Mouse (Mus musculus) midbrain, embryonic 12.5 days (tissue): Measurements from ENCODE around the gene Retnla. TPM values are rescaled to one million over a fixed set of nuclear protein-coding genes. Genes with fewer than 3 reads are reported as not detected.
"Not testable (repeated sequence)": the region's sequence is repeated elsewhere in the genome, so short reads cannot be mapped to it uniquely, and the experiment has no call there.

Experiments used
- ATAC-seq: fragments of 200-750 bp; cut with Nextera tagmentation; 2 replicates; pipeline ENCODE4 v1.8.0; 2017; ENCODE audit warnings: low read depth, moderate TSS enrichment, moderate library complexity; ENCODE audit not compliant: low FRiP score
- H3K27ac ChIP-seq: fragments of 300-500 bp; sonication (generic); replicated peaks from 2 replicates; pipeline ENCODE4 v1.5.1; 2016; ENCODE audit warnings: mild to moderate bottlenecking
- H3K27me3 ChIP-seq: fragments of 300-500 bp; sonication (generic); 2 replicates; pipeline ENCODE4 v1.6.1; 2016; ENCODE audit warnings: mild to moderate bottlenecking
- H3K36me3 ChIP-seq: fragments of 300-500 bp; sonication (generic); 2 replicates; pipeline ENCODE4 v1.6.1; 2016
- H3K4me1 ChIP-seq: fragments of 300-500 bp; sonication (generic); 2 replicates; pipeline ENCODE4 v1.6.1; 2016
- H3K4me2 ChIP-seq: fragments of 300-500 bp; sonication (generic); replicated peaks from 2 replicates; pipeline ENCODE4 v1.6.1; 2016; ENCODE audit warnings: mild to moderate bottlenecking, moderate library complexity
- H3K4me3 ChIP-seq: fragments of 300-500 bp; sonication (generic); 2 replicates; pipeline ENCODE4 v1.5.1; 2016; ENCODE audit warnings: mild to moderate bottlenecking
- H3K9ac ChIP-seq: fragments of 300-500 bp; sonication (generic); replicated peaks from 2 replicates; pipeline ENCODE4 v1.6.1; 2016; ENCODE audit warnings: mild to moderate bottlenecking, moderate library complexity
- H3K9me3 ChIP-seq: fragments of 300-500 bp; sonication (generic); 2 replicates; pipeline ENCODE4 v1.6.1; 2016; ENCODE audit warnings: mild to moderate bottlenecking
- WGBS: fragments of 180-500 bp; shearing (Covaris S2); methylation state at CpG from one replicate; pipeline ENCODE4 v1.1.7; 2016; 5-methylcytosine and 5-hydroxymethylcytosine counted together
- polyA plus RNA-seq: library from polyadenylated mRNA; unstranded; fragments of >200 nt; fragmentation: Nextera tagmentation; extraction: Ambion mirVana; gene quantifications from 2 replicates; pipeline ENCODE4 v1.2.1, GENCODE M21; 2016

Retnla gene
- polyA plus RNA-seq, 1 experiment from 2014 or later = not detected

DNA sequence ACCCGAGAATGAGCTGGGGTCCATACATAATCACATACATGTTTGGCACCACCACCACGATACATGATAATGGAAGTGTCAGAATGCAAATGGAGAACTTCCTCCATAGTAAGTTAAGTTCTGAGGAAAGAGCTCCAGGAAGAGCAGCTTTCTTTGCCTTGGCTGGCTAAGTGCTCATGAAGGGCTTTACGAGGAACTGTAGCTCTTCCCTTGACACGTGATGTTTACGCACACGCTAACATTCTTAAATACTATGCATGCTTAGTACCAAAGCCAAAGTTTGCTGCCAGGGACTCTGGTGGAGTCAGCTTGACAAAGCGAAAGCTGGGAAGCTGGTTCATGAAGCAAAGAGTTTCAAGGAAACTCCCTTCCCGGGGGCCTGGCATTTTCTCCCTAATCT, 10.3 kb upstream of the Retnla start:
- no peak overlapping the region for H3K9ac ChIP-seq
- no peaks in the 10 kb centered on the region for H3K4me1 ChIP-seq
- no peak overlapping the region for H3K4me3 ChIP-seq
- H3K9me3 ChIP-seq = no peaks in the 10 kb centered on the region
- no peaks in the 10 kb centered on the region for H3K27me3 ChIP-seq
- no peak for ATAC-seq
- H3K4me2 ChIP-seq = no peak overlapping the region
- 89% methylated on average over 8 of the region's 8 CpGs for WGBS
- H3K36me3 ChIP-seq = no peaks in the 10 kb centered on the region
- no peak overlapping the region for H3K27ac ChIP-seq

DNA sequence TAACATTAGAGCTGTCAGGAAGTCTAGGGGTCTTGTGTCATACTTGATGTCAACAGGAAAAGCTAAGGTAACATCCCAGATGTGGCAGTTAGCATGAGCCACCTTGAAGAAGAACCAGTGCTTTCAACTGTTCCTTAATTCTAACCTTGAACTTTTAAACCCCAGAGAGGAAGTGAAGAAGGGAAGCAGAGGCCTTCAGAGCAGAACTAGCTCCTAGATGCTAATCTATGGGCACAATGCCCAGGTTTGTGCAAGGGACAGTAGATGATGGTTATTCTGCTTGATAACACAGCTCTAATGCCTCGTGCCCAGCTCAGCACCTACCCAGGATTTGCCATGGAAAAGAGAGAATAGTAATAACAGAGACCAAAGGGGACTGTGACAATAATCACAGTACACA, 8.7 kb upstream of the Retnla start:
- 57% methylated on average over 1 of the region's 1 CpGs for WGBS
- not testable (repeated sequence) for H3K4me1 ChIP-seq, H3K4me2 ChIP-seq, H3K9me3 ChIP-seq, ATAC-seq, H3K4me3 ChIP-seq, H3K9ac ChIP-seq, H3K27me3 ChIP-seq, H3K36me3 ChIP-seq, H3K27ac ChIP-seq

DNA sequence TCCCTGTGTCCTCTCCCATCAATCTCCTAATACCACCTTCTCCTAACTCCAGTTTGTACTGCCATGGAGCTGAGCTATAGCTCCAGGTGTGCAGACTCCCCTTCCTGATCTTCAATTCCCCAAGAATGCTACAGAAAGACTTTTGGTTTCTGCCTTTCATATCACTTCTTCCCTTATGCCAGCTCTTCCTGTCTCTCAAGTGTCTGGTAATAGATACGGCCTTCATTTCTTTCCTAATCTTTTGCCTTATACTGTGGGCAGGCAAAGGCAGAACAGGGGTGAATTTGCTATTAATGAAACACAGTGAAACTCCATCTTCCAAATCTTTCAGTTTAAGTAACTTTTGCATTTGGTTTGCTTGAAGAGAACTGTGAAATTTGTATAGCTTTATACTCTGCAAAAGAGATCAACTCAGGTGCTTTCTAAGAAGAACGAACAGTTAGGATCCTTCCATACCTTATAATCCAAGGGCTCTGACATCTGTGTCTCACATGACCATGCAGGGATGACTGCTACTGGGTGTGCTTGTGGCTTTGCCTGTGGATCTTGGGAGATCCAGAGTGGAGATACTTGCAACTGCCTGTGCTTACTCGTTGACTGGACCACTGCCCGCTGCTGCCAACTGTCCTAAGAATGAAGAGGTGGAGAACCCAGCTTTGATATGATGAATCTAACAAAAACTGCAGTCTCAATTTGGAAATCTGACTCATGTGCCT, 1.5 kb downstream of the Retnla start:
- no peaks in the 10 kb centered on the region for H3K36me3 ChIP-seq
- H3K4me1 ChIP-seq = no peaks in the 10 kb centered on the region
- no peak overlapping the region for H3K9ac ChIP-seq
- no peaks in the 10 kb centered on the region for H3K9me3 ChIP-seq
- H3K27ac ChIP-seq = no peak overlapping the region
- H3K4me2 ChIP-seq = no peak overlapping the region
- no peak overlapping the region for H3K4me3 ChIP-seq
- no peak for ATAC-seq
- H3K27me3 ChIP-seq = no peaks in the 10 kb centered on the region
- WGBS = 91% methylated on average over 4 of the region's 4 CpGs

DNA sequence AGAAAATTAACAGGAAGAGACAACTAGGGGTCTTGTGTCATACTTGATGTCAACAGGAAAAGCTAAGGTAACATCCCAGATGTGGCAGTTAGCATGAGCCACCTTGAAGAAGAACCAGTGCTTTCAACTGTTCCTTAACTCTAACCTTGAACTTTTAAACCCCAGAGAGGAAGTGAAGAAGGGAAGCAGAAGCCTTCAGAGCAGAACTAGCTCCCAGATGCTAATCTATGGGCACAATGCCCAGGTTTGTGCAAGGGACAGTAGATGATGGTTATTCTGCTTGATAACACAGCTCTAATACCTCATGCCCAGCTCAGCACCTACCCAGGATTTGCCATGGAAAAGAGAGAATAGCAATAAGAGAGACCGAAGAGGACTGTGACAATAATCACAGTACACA, 22.7 kb downstream of the Retnla start:
- 92% methylated on average over 1 of the region's 1 CpGs for WGBS
- ATAC-seq, H3K4me1 ChIP-seq, H3K9me3 ChIP-seq, H3K27me3 ChIP-seq, H3K36me3 ChIP-seq, H3K4me3 ChIP-seq, H3K9ac ChIP-seq, H3K27ac ChIP-seq, H3K4me2 ChIP-seq: not testable (repeated sequence)

DNA sequence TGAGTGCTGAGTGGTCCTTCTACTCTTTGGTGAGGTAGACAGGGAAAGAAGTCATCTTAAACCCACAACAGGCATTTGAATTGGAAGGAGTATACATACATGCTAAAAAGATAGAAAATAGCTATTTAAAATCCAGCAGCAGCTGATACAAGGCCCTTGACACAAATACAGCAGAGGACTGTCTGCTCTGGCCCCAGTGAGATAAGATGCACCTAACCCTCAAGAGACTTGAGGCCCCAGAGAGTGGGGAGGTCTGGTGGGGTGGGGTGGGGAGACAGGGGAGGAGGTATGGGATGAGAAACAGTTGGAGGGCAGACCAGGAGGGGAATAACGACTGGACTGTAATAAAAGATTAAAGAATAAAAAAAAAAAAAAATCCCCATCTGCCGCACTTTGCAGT, 25.3 kb downstream of the Retnla start:
- no peak overlapping the region for H3K27ac ChIP-seq
- no peaks in the 10 kb centered on the region for H3K4me1 ChIP-seq
- no peaks in the 10 kb centered on the region for H3K36me3 ChIP-seq
- H3K27me3 ChIP-seq = no peaks in the 10 kb centered on the region
- H3K4me3 ChIP-seq = no peak overlapping the region
- no peak overlapping the region for H3K4me2 ChIP-seq
- ATAC-seq = no peak
- no peak overlapping the region for H3K9ac ChIP-seq
- WGBS = 86% methylated on average over 2 of the region's 2 CpGs
- H3K9me3 ChIP-seq = no peaks in the 10 kb centered on the region

DNA sequence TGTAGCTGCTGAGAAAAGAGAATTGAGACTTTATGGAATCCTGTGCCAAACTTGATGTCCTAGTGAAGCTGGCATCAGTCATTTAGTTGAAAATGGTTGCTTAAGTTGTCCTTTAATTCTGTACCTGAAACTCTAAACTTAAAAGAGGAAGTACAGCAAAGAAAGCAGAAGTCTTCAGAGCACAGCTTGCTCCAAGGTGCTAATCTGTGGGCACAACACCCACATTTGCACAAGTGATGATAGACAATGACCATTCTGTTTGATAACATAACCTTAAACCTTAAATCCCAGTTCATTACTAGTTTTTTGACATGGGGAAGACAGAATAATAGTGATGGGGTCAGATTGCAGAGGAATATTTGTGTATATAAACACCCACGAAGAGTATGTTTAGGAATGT, 26.3 kb downstream of the Retnla start:
- Histone ChIP-seq H3K9ac (no peak overlapping the region), H3K27me3 (no peaks in the 10 kb centered on the region), H3K36me3 (no peaks in the 10 kb centered on the region), H3K4me2 (no peak overlapping the region), H3K4me3 (no peak overlapping the region), H3K4me1 (no peaks in the 10 kb centered on the region), H3K9me3 (no peaks in the 10 kb centered on the region), H3K27ac (no peak overlapping the region)
- ATAC-seq = no peak
- WGBS = 85% methylated on average over 1 of the region's 1 CpGs

DNA sequence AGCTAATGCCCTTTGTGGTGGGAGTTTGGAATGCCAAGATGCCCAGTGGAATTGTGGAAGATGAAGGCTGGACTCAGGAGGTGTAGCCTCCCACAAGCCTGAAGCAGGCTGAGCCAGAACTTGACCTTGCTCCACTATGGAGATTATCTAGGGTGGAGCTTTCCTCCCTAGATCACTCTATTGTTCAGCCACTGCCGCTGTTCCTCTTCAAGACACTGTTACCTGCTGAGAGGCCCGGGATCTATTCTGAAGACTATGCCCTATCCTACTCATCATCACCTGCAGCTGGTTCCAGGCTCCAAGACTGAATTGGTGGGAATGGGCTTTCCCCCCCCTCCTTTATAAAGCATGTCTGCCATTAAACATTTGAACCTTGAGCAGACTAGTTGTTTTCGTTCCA, 27.3 kb downstream of the Retnla start:
- ATAC-seq = no peak
- Histone ChIP-seq H3K27ac (no peak overlapping the region), H3K36me3 (no peaks in the 10 kb centered on the region), H3K27me3 (no peaks in the 10 kb centered on the region), H3K9ac (no peak overlapping the region), H3K4me2 (no peak overlapping the region), H3K4me3 (no peak overlapping the region), H3K9me3 (no peaks in the 10 kb centered on the region), H3K4me1 (no peaks in the 10 kb centered on the region)
- 75% methylated on average over 3 of the region's 3 CpGs for WGBS

DNA sequence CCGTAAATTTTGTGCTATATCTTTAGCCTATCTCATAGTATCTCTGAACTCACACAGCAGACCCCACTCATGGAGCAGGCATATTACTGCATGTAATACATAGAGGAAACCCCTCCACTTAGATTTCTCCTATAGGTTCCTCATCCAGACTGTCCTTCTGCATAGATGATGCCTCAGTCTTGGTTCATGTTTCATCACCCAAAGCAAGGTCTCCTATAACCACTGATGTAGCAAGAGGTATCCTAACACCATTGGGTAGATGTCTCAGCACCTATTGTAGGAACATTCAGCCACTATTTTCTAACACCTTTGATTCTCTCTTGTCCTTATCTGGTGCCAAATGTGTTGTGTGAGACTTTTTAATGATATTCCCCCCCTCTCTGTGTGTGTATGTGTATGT, 29.4 kb downstream of the Retnla start:
- H3K4me3 ChIP-seq = no peak overlapping the region
- 95% methylated on average over 1 of the region's 1 CpGs for WGBS
- no peak overlapping the region for H3K4me2 ChIP-seq
- H3K36me3 ChIP-seq = no peaks in the 10 kb centered on the region
- ATAC-seq = no peak
- no peak overlapping the region for H3K27ac ChIP-seq
- H3K9me3 ChIP-seq = no peaks in the 10 kb centered on the region
- H3K9ac ChIP-seq = no peak overlapping the region
- H3K27me3 ChIP-seq = no peaks in the 10 kb centered on the region
- no peaks in the 10 kb centered on the region for H3K4me1 ChIP-seq

DNA sequence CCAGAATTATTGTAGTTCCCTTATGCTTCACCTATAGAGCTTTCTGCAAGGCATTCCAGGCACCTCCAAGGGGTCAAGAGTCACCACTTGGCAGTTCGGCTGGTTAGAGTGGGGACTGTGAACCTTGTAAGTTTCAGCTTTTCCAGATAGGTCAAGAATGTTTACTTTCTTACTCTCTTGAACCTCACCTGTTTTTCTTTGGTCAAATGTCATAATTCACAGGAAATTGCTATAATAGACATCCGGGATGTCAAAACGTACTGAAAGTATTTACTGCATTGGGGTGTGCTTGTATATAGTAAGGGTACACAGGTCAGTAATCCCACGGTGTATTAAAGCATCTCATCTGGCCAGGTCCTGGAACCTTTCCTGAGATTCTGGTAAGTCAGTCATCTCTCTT, 30.0 kb downstream of the Retnla start, which contains the start of gene Retnlg:
Gene Retnlg (plus strand): TSS at position 301 of the 400 bp plus-strand sequence.
- H3K9ac ChIP-seq = no peak within 1 kb of the TSS
- no peak within 1 kb of the TSS for H3K27ac ChIP-seq
- no peak for ATAC-seq
- H3K9me3 ChIP-seq = no peaks in the 10 kb centered on the region
- no peaks in the 10 kb centered on the region for H3K36me3 ChIP-seq
- H3K4me3 ChIP-seq = no peak within 1 kb of the TSS
- no peaks in the 10 kb centered on the region for H3K27me3 ChIP-seq
- no peak within 1 kb of the TSS for H3K4me2 ChIP-seq
- WGBS = 83% methylated on average over 4 of the region's 4 CpGs
- H3K4me1 ChIP-seq = no peaks in the 10 kb centered on the region

DNA sequence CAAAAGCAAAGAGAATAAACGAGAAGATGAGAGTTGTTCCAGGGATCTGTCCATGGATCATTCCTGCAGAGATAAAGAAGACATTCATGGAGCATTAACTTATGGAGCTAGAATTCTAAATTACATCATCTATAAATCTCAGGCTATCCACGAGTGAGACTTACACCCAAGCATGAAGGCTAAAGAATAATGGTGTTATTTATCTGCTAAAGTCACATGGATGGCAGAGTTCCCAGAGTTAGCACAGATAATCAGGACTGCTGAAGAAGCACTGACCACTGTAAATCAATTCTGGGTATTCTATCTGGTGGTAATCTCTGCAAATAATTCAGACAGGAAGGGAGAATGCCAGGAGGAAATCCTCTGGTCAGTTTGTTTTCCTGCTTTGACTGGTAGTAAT, 48.4 kb downstream of the Retnla start:
- H3K4me1 ChIP-seq = no peaks in the 10 kb centered on the region
- H3K36me3 ChIP-seq = no peaks in the 10 kb centered on the region
- no peak overlapping the region for H3K9ac ChIP-seq
- WGBS = 77% methylated on average over 2 of the region's 2 CpGs
- no peak overlapping the region for H3K4me2 ChIP-seq
- H3K9me3 ChIP-seq = no peaks in the 10 kb centered on the region
- no peak overlapping the region for H3K27ac ChIP-seq
- no peak for ATAC-seq
- H3K4me3 ChIP-seq = no peak overlapping the region
- H3K27me3 ChIP-seq = no peaks in the 10 kb centered on the region

Other genes with a start within 250 kb of the Retnla start
- gene Trat1, start 70.5 kb upstream of the Retnla start, polyA plus RNA-seq = not detected in 2 replicates
- not detected in 2 replicates for gene Retnlb, start 25.7 kb upstream of the Retnla start, polyA plus RNA-seq
- gene Retnlg, start 30.1 kb downstream of the Retnla start, polyA plus RNA-seq = not detected in 2 replicates
- gene Dzip3, start 151.6 kb downstream of the Retnla start, polyA plus RNA-seq = 50.8 and 51.6 TPM in 2 replicates
- 38.5 and 39.0 TPM in 2 replicates for gene Cip2a, start 151.6 kb downstream of the Retnla start, polyA plus RNA-seq
- not detected in 2 replicates for gene Myh15, start 214.9 kb downstream of the Retnla start, polyA plus RNA-seq